Mouse (Mus musculus) cerebellum, adult 2 months (tissue): Measurements from ENCODE around the gene Ror1. TPM values are rescaled to one million over a fixed set of nuclear protein-coding genes. Genes with fewer than 3 reads are reported as not detected.
A peak's percentile ranks its signal among the peaks of the same experiment; 100 is the strongest.

Experiments
- DNase-seq, 2 experiments: peaks; one replicate each; pipeline ENCODE4 v3.0.0; 2021
- H3K27ac ChIP-seq: fragments of 200-500 bp; 2 replicates; pipeline ENCODE4 v1.5.1; 2012; ENCODE audit warnings: low read length, control low read depth, inconsistent platforms; ENCODE audit not compliant: insufficient read depth
- H3K27me3 ChIP-seq: fragments of 200-500 bp; 2 replicates; pipeline ENCODE4 v1.6.1; 2012; ENCODE audit warnings: inconsistent platforms, mild to moderate bottlenecking, low read length, moderate library complexity; ENCODE audit not compliant: control insufficient read depth, insufficient read depth
- H3K4me1 ChIP-seq: fragments of 200-500 bp; 2 replicates; pipeline ENCODE4 v1.6.1; 2011; ENCODE audit warnings: low read length; ENCODE audit not compliant: control insufficient read depth, insufficient read depth
- H3K4me3 ChIP-seq: fragments of 200-500 bp; replicated peaks from 2 replicates; pipeline ENCODE3; 2011; ENCODE audit warnings: mild to moderate bottlenecking, low read depth, low read length, control low read depth; ENCODE audit not compliant: insufficient read depth
- CTCF ChIP-seq: fragments of 200-500 bp; IDR thresholded peaks from 2 replicates; pipeline ENCODE4 v1.5.1; 2011; ENCODE audit warnings: low read depth, mild to moderate bottlenecking, control low read depth, low read length, moderate library complexity, borderline replicate concordance; ENCODE audit not compliant: insufficient read depth
- POLR2A ChIP-seq: fragments of 200-500 bp; IDR thresholded peaks from 2 replicates; pipeline ENCODE4 v1.6.1; 2011; ENCODE audit warnings: low read length, control low read depth, borderline replicate concordance; ENCODE audit not compliant: insufficient read depth
- WGBS: fragments of 180-500 bp; shearing (Covaris S2); methylation state at CpG from one replicate; pipeline ENCODE4 v1.1.7; 2018; 5-methylcytosine and 5-hydroxymethylcytosine counted together
- polyA plus RNA-seq: library from polyadenylated mRNA; depleted of rRNA; stranded (reverse); fragments of >200 nt; gene quantifications from 2 replicates; pipeline ENCODE4 v1.2.3, GENCODE M21; 2012

The Ror1 gene
- polyA plus RNA-seq, 1 experiment: 3.8 TPM

- Histone ChIP-seq H3K27ac (no peak overlapping the region), H3K4me1 (peaks cover 7% of the 10 kb centered on the region), H3K27me3 (no peaks in the 10 kb centered on the region), H3K4me3 (no peak overlapping the region)
- WGBS: 61% methylated on average over 14 of the region's 14 CpGs
- no peak for TF ChIP-seq CTCF
- no peak for TF ChIP-seq POLR2A
- peak in 1 of 2 experiments; percentile 9 for DNase-seq
These were observed 229.3 kb downstream of the Ror1 start for GRCm38 (mm10) chr4:100324719-100325515.

GRCm38 (mm10) chr4:100328361-100328970, 232.9 kb downstream of the Ror1 start:
- no peak overlapping the region for H3K4me3 ChIP-seq
- DNase-seq: no peak
- no peak overlapping the region for H3K27ac ChIP-seq
- peaks cover 2% of the 10 kb centered on the region; the same call in 1 of the 2 replicates for H3K4me1 ChIP-seq
- 38% methylated on average over 4 of the region's 4 CpGs for WGBS
- TF ChIP-seq CTCF (no peak), POLR2A (no peak)
- no peaks in the 10 kb centered on the region for H3K27me3 ChIP-seq

- Histone ChIP-seq H3K27me3 (no peaks in the 10 kb centered on the region), H3K27ac (no peak overlapping the region), H3K4me3 (no peak overlapping the region), H3K4me1 (no peaks in the 10 kb centered on the region; the same call in 1 of the 2 replicates)
- TF ChIP-seq CTCF: no peak
- TF ChIP-seq POLR2A: no peak
- no peak for DNase-seq
- 78% methylated on average over 2 of the region's 2 CpGs for WGBS
These were observed 239.6 kb downstream of the Ror1 start for GRCm38 (mm10) chr4:100335168-100335567.

- no peak for DNase-seq
- H3K27me3 ChIP-seq: no peaks in the 10 kb centered on the region
- peaks cover 2% of the 10 kb centered on the region for H3K4me1 ChIP-seq
- H3K4me3 ChIP-seq: no peak overlapping the region
- 95% methylated on average over 3 of the region's 3 CpGs for WGBS
- TF ChIP-seq CTCF (no peak), POLR2A (no peak)
- H3K27ac ChIP-seq: no peak overlapping the region
These were observed 252.2 kb downstream of the Ror1 start for GRCm38 (mm10) chr4:100347791-100348190.

- WGBS: 87% methylated on average over 7 of the region's 7 CpGs
- TF ChIP-seq CTCF (no peak), POLR2A (no peak)
- Histone ChIP-seq H3K27ac (no peak overlapping the region), H3K4me3 (no peak overlapping the region), H3K4me1 (peaks cover 2% of the 10 kb centered on the region), H3K27me3 (no peaks in the 10 kb centered on the region)
- no peak for DNase-seq
These were observed 254.7 kb downstream of the Ror1 start for GRCm38 (mm10) chr4:100350106-100350795.

- Histone ChIP-seq H3K27me3 (no peaks in the 10 kb centered on the region), H3K4me1 (peaks cover 2% of the 10 kb centered on the region), H3K4me3 (no peak overlapping the region), H3K27ac (no peak overlapping the region)
- peak in 1 of 2 experiments; percentile 22 for DNase-seq
- TF ChIP-seq POLR2A: no peak
- TF ChIP-seq CTCF: no peak
These were observed 256.3 kb downstream of the Ror1 start for GRCm38 (mm10) chr4:100351797-100352290.

- no peak for TF ChIP-seq POLR2A
- TF ChIP-seq CTCF: no peak
- Histone ChIP-seq H3K27ac (no peak overlapping the region), H3K4me3 (no peak overlapping the region), H3K27me3 (no peaks in the 10 kb centered on the region), H3K4me1 (peaks cover 5% of the 10 kb centered on the region; the same call in 1 of the 2 replicates)
- WGBS: 34% methylated on average over 5 of the region's 5 CpGs
- DNase-seq: peak in 1 of 2 experiments; percentile 30
These were observed 260.0 kb downstream of the Ror1 start for GRCm38 (mm10) chr4:100355566-100355965.
